Mouse (Mus musculus) T-helper 17 cell (primary cell): ENCODE data around the gene Il20rb.

Experiments
- in situ Hi-C, 2 experiments: fragments of 300-600 bp; cut with MboI, MseI; formaldehyde crosslinking; loops; 1 replicate in 1 of 2; 2 replicates in 1 of 2; pipeline ENCODE4 v1.15.1; 2025; ENCODE audit warnings: high pct_unique_total_duplicates in 2 of 2

The Il20rb gene

GRCm38 (mm10) chr9:100486431-100486830 lies at the start of gene Il20rb:
Gene Il20rb, minus strand, starts transcription at chr9:100486788.
- in situ Hi-C loops = no loop called here

GRCm38 (mm10) chr9:100535618-100536262 lies 49.2 kb upstream of the Il20rb start:
- in situ Hi-C loops = loop anchor here in 1 of 2 experiments (5.0 kb wide), 1 partner anchor 83 kb away; no protein-coding TSS in a partner anchor

GRCm38 (mm10) chr9:100534686-100535085 lies 48.1 kb upstream of the Il20rb start:
- in situ Hi-C loops = loop anchor here in 1 of 2 experiments (5.0 kb wide), 1 partner anchor 82 kb away; no protein-coding TSS in a partner anchor

- in situ Hi-C loops = no loop called here
Measured at GRCm38 (mm10) chr9:100532847-100533505, 46.4 kb upstream of the Il20rb start.

GRCm38 (mm10) chr9:100531296-100531695 lies 44.7 kb upstream of the Il20rb start:
- in situ Hi-C loops = no loop called here

- in situ Hi-C loops = no loop called here
Measured at GRCm38 (mm10) chr9:100525225-100525624, 38.6 kb upstream of the Il20rb start.

- in situ Hi-C loops = no loop called here
Measured at GRCm38 (mm10) chr9:100522029-100522428, 35.4 kb upstream of the Il20rb start.

GRCm38 (mm10) chr9:100520586-100520985 lies 34.0 kb upstream of the Il20rb start:
- in situ Hi-C loops = no loop called here

GRCm38 (mm10) chr9:100520012-100520411 lies 33.4 kb upstream of the Il20rb start:
- in situ Hi-C loops = no loop called here

- in situ Hi-C loops = no loop called here
Measured at GRCm38 (mm10) chr9:100507581-100507980, 21.0 kb upstream of the Il20rb start.

- in situ Hi-C loops = no loop called here
Measured at GRCm38 (mm10) chr9:100506652-100507051, 20.1 kb upstream of the Il20rb start.

- in situ Hi-C loops = no loop called here
Measured at GRCm38 (mm10) chr9:100505498-100505897, 18.9 kb upstream of the Il20rb start.

GRCm38 (mm10) chr9:100493611-100494261 lies 7.1 kb upstream of the Il20rb start:
- in situ Hi-C loops = no loop called here

- in situ Hi-C loops = no loop called here
Measured at GRCm38 (mm10) chr9:100491424-100491823, 4.8 kb upstream of the Il20rb start.

- in situ Hi-C loops = no loop called here
Measured at GRCm38 (mm10) chr9:100488969-100489368, 2.4 kb upstream of the Il20rb start.

- in situ Hi-C loops = no loop called here
Measured at GRCm38 (mm10) chr9:100488056-100488713, 1.6 kb upstream of the Il20rb start.

GRCm38 (mm10) chr9:100483318-100483717 lies 3.3 kb downstream of the Il20rb start:
- in situ Hi-C loops = no loop called here

GRCm38 (mm10) chr9:100481626-100482025 lies 5.0 kb downstream of the Il20rb start:
- in situ Hi-C loops = no loop called here

- in situ Hi-C loops = loop anchor here in 1 of 2 experiments (25.0 kb wide), 1 partner anchor 1887 kb away; no protein-coding TSS in a partner anchor
Measured at GRCm38 (mm10) chr9:100474056-100474455, 12.5 kb downstream of the Il20rb start.

- in situ Hi-C loops = loop anchor here in 1 of 2 experiments (25.0 kb wide), 1 partner anchor 1886 kb away; no protein-coding TSS in a partner anchor
Measured at GRCm38 (mm10) chr9:100473361-100473760, 13.2 kb downstream of the Il20rb start.

- in situ Hi-C loops = loop anchor here in 1 of 2 experiments (25.0 kb wide), 1 partner anchor 1886 kb away; no protein-coding TSS in a partner anchor
Measured at GRCm38 (mm10) chr9:100472931-100473330, 13.7 kb downstream of the Il20rb start.

- in situ Hi-C loops = loop anchor here in 1 of 2 experiments (25.0 kb wide), 1 partner anchor 1884 kb away; no protein-coding TSS in a partner anchor
Measured at GRCm38 (mm10) chr9:100471605-100471953, 15.0 kb downstream of the Il20rb start.
